8 mouse cellular contexts compared by ENCODE assay signal in the genomic region with DNA sequence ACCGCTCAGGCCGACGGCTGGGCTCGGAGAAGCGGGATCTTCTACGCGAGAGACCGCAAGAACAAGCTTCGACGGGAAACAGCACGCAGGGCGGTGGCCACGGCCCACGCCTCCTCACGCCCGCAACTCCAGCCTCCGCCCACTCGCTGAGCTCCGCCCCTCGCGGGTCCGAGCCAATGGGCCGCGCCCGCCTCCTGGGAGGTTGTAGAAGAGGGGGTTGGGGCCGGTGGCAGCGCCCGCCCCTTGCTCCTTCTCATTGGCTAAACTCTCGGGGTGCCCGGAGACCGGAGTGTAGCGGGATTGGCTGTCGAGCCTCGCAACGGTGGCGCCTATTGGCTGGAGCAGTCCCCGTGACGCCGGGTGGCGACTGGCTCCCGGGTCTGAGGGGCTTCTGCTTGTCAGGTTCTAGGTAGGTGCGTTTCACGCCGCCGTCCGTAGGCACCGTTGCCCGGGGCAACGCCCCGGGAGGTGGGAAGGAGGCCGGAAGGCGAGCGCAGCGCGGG. TPM values are rescaled to one million over a fixed set of nuclear protein-coding genes. Genes with fewer than 3 reads are reported as not detected.
DNase-seq lines count a peak whose midpoint lies in the region; ATAC-seq and TF ChIP-seq lines count a peak whose summit lies in the region.

A gene (minus strand): TSS at position 145 of the 503 bp plus-strand sequence.

- peak; percentile 100 for ATAC-seq in G1E (ENCODE audit: extremely low read depth, insufficient number of reproducible peaks, low FRiP score, poor library complexity, severe bottlenecking)
- ATAC-seq in forebrain, postnatal 0 days = peak; percentile 99
- peak; percentile 99 for ATAC-seq in hematopoietic stem cell, adult 5-6 weeks (replicated peaks in 1 of 2; ENCODE audit: insufficient read depth in 1 of 2, low FRiP score in 2 of 2, low TSS enrichment in 1 of 2, low read depth in 1 of 2, poor library complexity in 2 of 2, severe bottlenecking in 2 of 2)
- ATAC-seq in lung, embryonic 16.5 days (ENCODE audit: low read depth) = peak; percentile 100

- DNase-seq in G1E (ENCODE audit: low spot score) = peak; percentile 100
- peak; percentile 99 to 100 for DNase-seq in cerebellum, adult 18-20 months
- peak; percentile 99 for DNase-seq in forebrain, postnatal 0 days
- peak; percentile 94 for DNase-seq in layer of hippocampus, adult 9-10 months (ENCODE audit: low spot score)
- DNase-seq in ovary, postnatal 10 days (ENCODE audit: low spot score) = peak; percentile 94
- DNase-seq in thymus, postnatal 10 days (ENCODE audit: low spot score in 2 of 2) = peak; percentile 78 to 79

- H3K4me3 ChIP-seq in G1E (ENCODE audit: low read depth, low read length) = peak within 1 kb of the TSS; percentile 81
- peak within 1 kb of the TSS; percentile 95 for H3K4me3 ChIP-seq in forebrain, postnatal 0 days (ENCODE audit: low read depth, low read length)
- H3K4me3 ChIP-seq in lung, embryonic 16.5 days (ENCODE audit: low read length) = peak within 1 kb of the TSS; percentile 92

- no peaks in the 10 kb centered on the region for H3K9me3 ChIP-seq in G1E (replicated peaks)
- H3K9me3 ChIP-seq in forebrain, postnatal 0 days (ENCODE audit: low read length) = no peaks in the 10 kb centered on the region
- H3K9me3 ChIP-seq in lung, embryonic 16.5 days (ENCODE audit: control insufficient read depth, low read length) = no peaks in the 10 kb centered on the region

- peak within 1 kb of the TSS; percentile 94 for H3K9ac ChIP-seq in forebrain, postnatal 0 days
- H3K9ac ChIP-seq in lung, embryonic 16.5 days (ENCODE audit: low read length) = peak within 1 kb of the TSS; percentile 89

- H3K27ac ChIP-seq in forebrain, postnatal 0 days (ENCODE audit: low read depth, low read length) = peak within 1 kb of the TSS; percentile 87
- peak within 1 kb of the TSS; percentile 83 for H3K27ac ChIP-seq in lung, embryonic 16.5 days (ENCODE audit: low read length)

- peaks cover 16% of the 10 kb centered on the region for H3K4me1 ChIP-seq in G1E (ENCODE audit: insufficient read depth, low read depth, low read length)
- peaks cover 7% of the 10 kb centered on the region; the same call in 1 of the 2 replicates for H3K4me1 ChIP-seq in forebrain, postnatal 0 days (ENCODE audit: insufficient read depth)
- peaks cover 10% of the 10 kb centered on the region for H3K4me1 ChIP-seq in lung, embryonic 16.5 days (replicated peaks; ENCODE audit: control insufficient read depth, insufficient read depth, low read length)

- H3K36me3 ChIP-seq in G1E (replicated peaks) = no peaks in the 10 kb centered on the region
- H3K36me3 ChIP-seq in forebrain, postnatal 0 days (ENCODE audit: insufficient read depth) = no peaks in the 10 kb centered on the region
- no peaks in the 10 kb centered on the region for H3K36me3 ChIP-seq in lung, embryonic 16.5 days (ENCODE audit: control insufficient read depth, insufficient read depth, low read length)

- H3K4me2 ChIP-seq in forebrain, postnatal 0 days (ENCODE audit: low read depth) = peak within 1 kb of the TSS; percentile 88
- peak within 1 kb of the TSS; percentile 97 for H3K4me2 ChIP-seq in lung, embryonic 16.5 days (ENCODE audit: low read depth, low read length)

- TF ChIP-seq CTCF in G1E (IDR thresholded peaks at IDR 0.05; ENCODE audit: low read depth, low read length) = no peak
- TF ChIP-seq CTCF in forebrain, postnatal 0 days (IDR thresholded peaks at IDR 0.05; ENCODE audit: low read depth) = no peak

- WGBS in forebrain, postnatal 0 days = under 1% methylated on average over 52 of the region's 55 CpGs
- WGBS in lung, embryonic 16.5 days = under 1% methylated on average over 51 of the region's 55 CpGs

- peaks cover 3% of the 10 kb centered on the region; the same call in 1 of the 2 replicates for H3K27me3 ChIP-seq in G1E (ENCODE audit: insufficient read depth, low read length)
- H3K27me3 ChIP-seq in forebrain, postnatal 0 days (ENCODE audit: insufficient read depth, low read length) = no peaks in the 10 kb centered on the region
- H3K27me3 ChIP-seq in lung, embryonic 16.5 days (ENCODE audit: control insufficient read depth, insufficient read depth, low read depth, low read length) = no peaks in the 10 kb centered on the region

RNA-seq across cellular contexts. Expression of the gene that starts here (rescaled TPM):
- 4.2 TPM in 1 of 2 replicates, not detected in the other for total RNA-seq in G1E (2014; fragmentation: Nextera tagmentation)
- not detected in 2 replicates for total RNA-seq in G1E (2017)
- 1.1 and 1.2 TPM in 2 replicates for polyA plus RNA-seq in G1E (2012)
- 6.0 and 7.9 TPM in 2 replicates for total RNA-seq in forebrain, postnatal 0 days (2014; rRNA removed)
- 1.5 and 1.6 TPM in 2 replicates for polyA plus RNA-seq in forebrain, postnatal 0 days (2015; fragmentation: Nextera tagmentation; extraction: Ambion mirVana)
- not detected in 2 replicates for total RNA-seq in hematopoietic stem cell, adult 5-6 weeks (2017)
- polyA plus RNA-seq in lung, embryonic 16.5 days (2015; fragmentation: Nextera tagmentation; extraction: Ambion mirVana) = 2.5 and 4.6 TPM in 2 replicates

Comparison
In these comparisons a context has a peak if more than half of its experiments do, and no peak if none do; other contexts are left out.
1. Peak in every context shown above with its lines: DNase-seq, ATAC-seq, H3K4me3 ChIP-seq and H3K27ac ChIP-seq.
2. Peak in ATAC-seq in hematopoietic stem cell, adult 5-6 weeks; RNA of the gene not detected or under 1 TPM.